Mouse (Mus musculus) granulocyte monocyte progenitor cell, adult 5-6 weeks (primary cell): Measurements from ENCODE around the gene Bcl11a. TPM values are rescaled to one million over a fixed set of nuclear protein-coding genes. Genes with fewer than 3 reads are reported as not detected.
A peak's percentile ranks its signal among the peaks of the same experiment; 100 is the strongest.

Source experiments
- ATAC-seq: replicated peaks from 2 replicates; pipeline ENCODE4 v1.8.0; 2016; ENCODE audit warnings: mild to moderate bottlenecking, moderate TSS enrichment, inconsistent platforms; ENCODE audit not compliant: poor library complexity, severe bottlenecking
- total RNA-seq, 2 experiments: library from RNA; stranded (forward) in 1 of 2; stranded (reverse) in 1 of 2; fragments of 200-712, 200-1000 nt in 1 of 2; fragments of >200 nt in 1 of 2; fragmentation: Nextera tagmentation in 1 of 2; gene quantifications; 2 replicates each; pipeline ENCODE4 v1.2.3; 2014 to 2017

Gene Bcl11a
- total RNA-seq, 2 experiments from 2014 or later: 16.0 to 33.7 TPM

- no peak for ATAC-seq
These were observed 20.2 kb downstream of the Bcl11a start for GRCm38 (mm10) chr11:24098069-24098468.

- peak; percentile 10; the same call in 1 of the 2 replicates for ATAC-seq
These were observed 20.8 kb downstream of the Bcl11a start for GRCm38 (mm10) chr11:24098662-24099061.

- peak; percentile 70 for ATAC-seq
These were observed 21.4 kb downstream of the Bcl11a start for GRCm38 (mm10) chr11:24099215-24099614.

GRCm38 (mm10) chr11:24099886-24100293 is 22.0 kb downstream of the Bcl11a start:
- no peak for ATAC-seq

GRCm38 (mm10) chr11:24100449-24101070 is 22.7 kb downstream of the Bcl11a start:
- ATAC-seq: no peak

GRCm38 (mm10) chr11:24101625-24102024 is 23.8 kb downstream of the Bcl11a start:
- no peak for ATAC-seq

DNA sequence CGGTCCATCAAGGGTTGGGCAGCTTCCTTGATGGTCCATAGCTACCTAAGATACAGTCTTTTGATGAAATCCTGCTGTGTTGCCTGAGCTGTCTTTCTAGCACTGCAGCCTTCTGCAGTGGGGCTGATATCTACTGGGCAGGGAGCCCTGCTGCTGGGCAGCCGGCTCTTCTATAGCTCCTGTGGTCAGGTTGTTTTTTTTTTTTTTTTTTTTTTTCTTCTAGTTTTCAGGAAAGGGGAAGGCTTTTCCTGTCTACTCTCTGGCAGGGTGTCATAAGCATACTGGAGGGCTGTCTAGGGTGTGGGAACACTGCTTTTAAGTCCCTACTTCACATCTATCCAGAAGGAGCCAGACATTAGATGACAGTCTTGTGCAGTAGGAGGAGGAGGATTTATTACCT is 24.5 kb downstream of the Bcl11a start:
- peak; percentile 18 for ATAC-seq

GRCm38 (mm10) chr11:24103128-24103742 is 25.4 kb downstream of the Bcl11a start:
- ATAC-seq: no peak

- ATAC-seq: no peak
These were observed 29.6 kb downstream of the Bcl11a start for GRCm38 (mm10) chr11:24107414-24107813.

DNA sequence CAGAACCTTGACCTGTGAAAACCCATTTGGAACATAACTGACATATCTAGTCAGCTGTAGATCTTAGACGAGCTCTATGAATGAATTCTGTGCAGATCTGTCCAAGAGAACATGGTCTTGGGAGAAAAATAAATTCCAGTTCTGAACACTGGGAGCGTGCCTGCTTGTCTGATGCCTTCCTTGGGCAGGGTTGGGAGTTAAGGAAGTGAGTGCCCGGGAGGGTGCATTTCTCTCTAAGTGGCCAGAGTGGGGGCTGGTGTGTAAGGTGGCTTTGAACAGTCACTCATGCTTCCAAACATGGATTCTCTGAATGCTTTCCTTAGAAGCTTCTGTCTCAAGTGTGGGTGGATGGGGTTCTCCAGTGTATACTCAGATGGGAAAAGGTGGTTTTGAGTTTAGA is 31.1 kb downstream of the Bcl11a start:
- peak; percentile 25; the same call in 1 of the 2 replicates for ATAC-seq

- no peak for ATAC-seq
These were observed 31.5 kb downstream of the Bcl11a start for GRCm38 (mm10) chr11:24109388-24109787.

DNA sequence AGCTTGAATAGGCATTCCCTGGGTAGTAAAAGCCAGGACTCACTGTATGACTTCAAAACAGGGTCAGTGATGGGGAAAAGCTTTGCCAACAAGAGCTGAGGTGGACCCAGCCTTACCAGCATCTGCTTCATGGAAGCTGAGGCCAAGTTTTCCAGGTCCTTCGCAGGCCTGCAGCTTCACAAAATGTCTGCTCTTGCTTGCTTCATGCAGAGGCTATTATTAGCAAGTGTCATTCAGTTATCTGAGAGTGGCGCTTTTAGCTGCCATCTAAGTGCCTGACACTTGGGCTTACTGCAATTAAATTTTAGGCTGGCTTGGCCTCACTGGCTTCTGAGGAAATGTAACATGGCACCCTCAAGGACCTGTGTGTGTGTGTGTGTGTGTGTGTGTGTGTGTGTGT is 32.3 kb downstream of the Bcl11a start:
- ATAC-seq: no peak

GRCm38 (mm10) chr11:24111720-24112119 is 33.9 kb downstream of the Bcl11a start:
- peak; percentile 89 for ATAC-seq

DNA sequence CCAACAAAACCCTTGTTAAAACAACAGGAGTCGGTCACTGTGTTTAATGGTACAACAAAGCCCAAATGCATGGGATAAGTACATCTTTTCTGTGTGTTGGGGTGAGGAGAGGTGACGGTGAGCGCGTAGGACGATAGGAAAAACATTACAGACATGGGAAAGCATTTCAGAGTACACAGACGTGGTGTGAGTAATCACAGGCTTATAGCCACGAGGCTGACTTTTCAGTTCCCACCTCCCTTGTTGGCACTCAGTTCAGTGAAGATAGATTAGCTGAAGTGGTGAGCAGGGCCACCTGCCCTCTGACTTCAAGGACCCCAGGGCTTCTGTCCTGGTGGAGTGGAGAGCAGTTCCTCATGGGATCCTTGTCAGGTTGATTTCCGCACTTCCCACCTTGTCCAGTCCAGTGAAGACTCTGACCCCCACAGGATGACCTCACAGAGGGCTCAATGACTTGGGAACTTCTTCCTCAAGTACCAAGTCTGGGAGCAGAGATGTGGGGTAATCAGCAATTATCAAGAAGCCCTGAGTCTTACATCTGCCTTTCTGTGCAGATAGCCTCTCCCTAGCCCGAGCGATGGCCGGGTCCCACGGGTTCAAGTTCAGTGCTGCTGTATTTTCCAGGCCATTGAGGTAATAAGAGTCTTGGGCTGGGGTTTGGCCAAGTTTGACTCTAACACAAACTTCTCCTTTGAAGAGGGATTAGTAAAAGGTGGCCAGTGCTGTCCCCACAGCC is 37.3 kb downstream of the Bcl11a start:
- no peak for ATAC-seq

- no peak for ATAC-seq
These were observed 38.2 kb downstream of the Bcl11a start for GRCm38 (mm10) chr11:24116041-24116440.

DNA sequence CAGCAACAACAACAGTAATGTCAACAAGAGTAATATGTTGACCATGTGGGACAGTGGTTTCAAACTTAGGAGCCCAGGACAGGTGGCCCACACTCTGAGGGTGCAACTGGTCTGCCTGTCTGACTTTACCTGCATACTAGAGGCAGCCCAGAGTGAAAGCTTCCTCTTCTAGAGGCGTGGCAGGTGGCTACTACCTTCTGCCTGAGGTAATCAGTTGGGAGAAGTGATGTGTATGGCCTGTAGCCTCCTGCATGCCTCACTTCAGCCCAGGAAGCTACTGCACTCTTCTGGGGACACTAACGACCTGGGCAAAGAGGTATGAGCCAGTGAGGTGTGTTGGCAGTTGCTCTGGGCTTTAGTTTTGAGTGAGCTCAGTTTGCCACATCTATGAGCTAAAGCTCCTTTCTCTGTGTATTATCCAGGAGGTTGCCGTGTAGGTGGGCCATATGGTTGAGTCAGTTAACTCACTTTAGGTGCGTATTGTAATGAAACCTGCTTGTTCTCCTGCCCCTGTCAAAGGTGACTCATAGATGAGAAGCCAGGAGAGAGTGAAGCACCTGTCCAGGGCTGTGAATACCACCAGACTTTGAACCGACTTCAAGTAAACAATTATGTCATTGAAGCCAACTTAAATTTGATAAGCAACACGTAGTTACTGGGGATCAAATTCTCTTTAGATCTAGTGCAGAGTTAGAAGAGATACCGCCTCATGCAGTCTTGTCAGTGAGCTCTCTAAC is 38.9 kb downstream of the Bcl11a start:
- no peak for ATAC-seq

DNA sequence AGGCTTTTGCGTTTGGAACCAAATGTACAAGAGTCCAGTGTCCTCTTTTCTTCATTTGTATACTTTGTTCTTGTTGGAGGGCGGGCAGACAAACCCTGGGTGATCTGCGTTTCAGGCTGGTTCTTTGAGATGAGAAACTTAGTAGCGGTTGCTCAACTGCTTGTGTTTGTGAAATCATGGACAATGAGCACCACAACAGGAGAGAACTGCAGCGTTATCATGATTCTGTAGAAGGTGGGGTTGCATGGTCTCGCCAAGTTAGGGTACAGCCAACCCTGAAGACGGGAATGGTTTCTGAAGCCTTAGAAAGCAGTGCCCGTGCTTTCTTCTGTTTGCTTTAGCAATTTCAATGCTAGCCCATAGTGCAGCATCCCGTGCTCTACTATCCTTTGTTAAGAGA is 43.3 kb downstream of the Bcl11a start:
- peak; percentile 54 for ATAC-seq

DNA sequence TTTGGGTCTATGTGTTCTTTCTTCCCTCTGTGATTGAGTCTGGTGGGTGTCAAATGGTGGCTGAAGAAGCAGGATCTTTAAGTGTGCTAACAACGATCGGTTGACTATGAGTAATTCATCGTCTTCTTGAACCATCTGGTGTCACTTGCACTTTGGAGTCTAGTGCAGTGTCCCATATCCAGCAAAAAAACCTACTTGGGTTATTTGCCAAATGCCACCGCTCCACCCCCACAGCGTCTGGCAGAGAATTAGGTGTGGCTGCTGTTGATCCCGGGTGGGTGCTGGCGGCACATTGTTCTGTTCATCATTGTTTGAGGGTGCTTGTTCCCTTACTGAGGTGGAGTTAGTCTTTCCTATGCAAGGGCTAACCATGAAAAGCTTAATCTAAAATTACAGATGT is 45.0 kb downstream of the Bcl11a start:
- ATAC-seq: no peak

DNA sequence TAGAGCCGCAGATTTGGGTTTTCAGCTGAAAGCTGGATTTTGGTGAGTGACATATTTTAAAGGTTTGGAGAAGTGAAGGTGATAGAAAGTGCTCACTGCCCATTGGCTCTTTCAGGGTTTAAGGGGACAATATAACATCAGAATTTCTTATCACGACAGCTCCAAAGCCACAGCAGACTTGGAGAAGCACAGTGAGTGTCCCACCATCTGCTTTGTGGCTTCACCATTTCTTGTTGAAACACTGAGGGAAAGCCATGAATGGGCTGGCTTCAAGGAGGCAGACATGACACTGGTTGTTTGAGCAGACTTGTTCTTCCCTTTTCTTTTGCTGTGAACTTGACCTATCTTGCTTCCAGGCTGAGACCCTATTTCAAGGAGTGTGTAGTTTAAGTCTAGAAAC is 46.1 kb downstream of the Bcl11a start:
- ATAC-seq: 0 out of 2 replicates have a peak, but pooled peaks have one; percentile 7

GRCm38 (mm10) chr11:24125098-24125497 is 47.2 kb downstream of the Bcl11a start:
- no peak for ATAC-seq

GRCm38 (mm10) chr11:24128001-24128400 is 50.1 kb downstream of the Bcl11a start:
- no peak for ATAC-seq
